Mouse (Mus musculus) left cerebral cortex, postnatal 36 days (tissue): ENCODE data around the gene Nr1d1. TPM values are rescaled to one million over a fixed set of nuclear protein-coding genes. Genes with fewer than 3 reads are reported as not detected.

ENCODE experiments used
- DNase-seq, 2 experiments: peaks; one replicate each; pipeline ENCODE4 v3.0.0; 2021 to 2022; ENCODE audit warnings: low spot score in 2 of 2, mixed read lengths in 1 of 2
- intact Hi-C: fragments of 180-260 bp; cut with DNase I; formaldehyde crosslinking; loops from one replicate; pipeline ENCODE4 v1.15.1; 2025
- total RNA-seq, 2 experiments: library from RNA; stranded (reverse); gene quantifications; 2 replicates each; pipeline ENCODE4 v1.2.3; 2021

Nr1d1 gene
- total RNA-seq, 2 experiments from 2014 or later, result 117 to 141 TPM

DNA sequence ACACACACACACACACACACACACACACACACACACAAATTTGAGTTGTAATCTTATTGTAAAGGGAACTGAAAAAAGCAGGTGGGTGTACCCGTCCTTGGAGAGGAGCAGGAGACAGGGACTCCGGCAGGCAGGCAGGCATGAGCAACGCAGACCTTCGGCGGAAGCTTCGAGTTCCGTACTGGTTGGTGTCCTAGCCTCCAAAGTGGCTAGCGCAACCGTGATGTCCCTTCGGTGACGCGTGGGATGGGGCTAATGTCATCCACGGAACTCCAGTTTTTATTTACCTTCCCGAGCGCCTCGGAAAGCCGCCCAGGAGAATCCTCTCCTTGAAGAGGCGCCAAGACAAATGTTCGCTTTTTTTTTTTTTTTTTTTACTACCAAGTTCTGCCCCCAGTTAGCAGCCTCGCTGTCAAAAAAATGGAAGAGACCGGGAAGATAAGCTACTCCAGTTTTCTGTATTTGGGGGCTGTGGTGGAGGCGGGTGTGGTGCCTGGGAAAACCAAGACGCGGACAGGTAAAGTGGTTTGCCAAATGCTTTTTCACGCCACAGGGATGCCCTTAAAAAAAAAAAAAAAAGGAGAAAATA is 14.2 kb upstream of the Nr1d1 start:
- DNase-seq, result no peak
- intact Hi-C loops, result loop anchor here (2.0 to 5.0 kb wide), 2 partner anchors 39 to 72 kb away; no protein-coding TSS in a partner anchor

DNA sequence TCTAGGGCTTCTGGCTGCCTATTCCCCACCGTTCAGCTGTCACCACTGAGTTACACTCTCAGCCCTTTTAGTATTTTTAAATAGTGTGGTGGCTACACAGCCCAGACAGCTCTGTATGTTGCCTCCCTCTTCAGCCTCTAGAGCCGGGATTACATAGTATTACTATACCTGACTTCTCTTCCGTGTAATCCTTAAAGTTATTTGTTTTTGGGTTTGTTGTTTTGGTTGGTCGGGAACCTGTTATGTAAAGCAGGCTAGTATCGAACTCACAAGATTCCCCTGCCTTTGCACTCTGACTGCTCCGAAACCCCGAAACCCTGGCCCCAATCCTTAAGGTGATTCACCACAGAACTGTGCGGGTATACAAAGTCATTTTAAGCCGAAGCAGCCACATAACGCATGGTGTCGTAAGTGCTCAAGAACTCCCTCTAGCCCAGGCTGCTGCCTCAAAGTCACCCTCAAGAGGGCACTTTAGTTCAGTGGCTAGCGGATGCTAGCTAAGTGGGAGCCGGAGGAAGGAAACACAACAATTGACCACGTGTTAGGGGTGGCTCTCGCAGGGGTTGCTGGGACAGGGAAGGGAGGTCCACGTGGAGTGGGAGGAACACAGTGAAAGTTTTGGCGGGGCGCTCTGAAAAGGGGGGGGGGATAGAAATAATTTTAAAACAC is 13.6 kb upstream of the Nr1d1 start:
- DNase-seq, result peak; percentile 84 to 86
- intact Hi-C loops, result loop anchor here (2.0 to 5.0 kb wide), 2 partner anchors 40 to 71 kb away; no protein-coding TSS in a partner anchor

DNA sequence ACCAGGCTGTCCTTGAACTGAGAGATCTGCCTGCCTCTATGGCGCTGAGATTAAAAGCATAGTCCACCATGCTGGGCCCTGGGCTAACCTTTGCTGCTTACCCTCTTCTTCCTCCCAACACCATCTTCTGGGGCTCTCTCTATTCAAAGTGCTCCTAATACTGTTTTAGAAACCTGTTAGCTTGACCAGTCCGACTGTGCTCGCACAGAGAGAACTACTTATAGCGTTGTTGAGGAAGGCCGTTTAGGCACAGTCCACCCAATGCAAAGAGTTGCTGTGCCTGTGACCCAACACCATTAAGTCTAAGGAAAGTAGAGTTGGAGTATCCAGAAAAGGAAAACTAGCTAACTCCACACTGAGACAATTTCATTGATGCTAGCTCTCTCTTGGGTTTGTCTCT is 13.0 kb upstream of the Nr1d1 start:
- DNase-seq, result no peak
- intact Hi-C loops, result loop anchor here (2.0 to 5.0 kb wide), 2 partner anchors 41 to 71 kb away; no protein-coding TSS in a partner anchor

DNA sequence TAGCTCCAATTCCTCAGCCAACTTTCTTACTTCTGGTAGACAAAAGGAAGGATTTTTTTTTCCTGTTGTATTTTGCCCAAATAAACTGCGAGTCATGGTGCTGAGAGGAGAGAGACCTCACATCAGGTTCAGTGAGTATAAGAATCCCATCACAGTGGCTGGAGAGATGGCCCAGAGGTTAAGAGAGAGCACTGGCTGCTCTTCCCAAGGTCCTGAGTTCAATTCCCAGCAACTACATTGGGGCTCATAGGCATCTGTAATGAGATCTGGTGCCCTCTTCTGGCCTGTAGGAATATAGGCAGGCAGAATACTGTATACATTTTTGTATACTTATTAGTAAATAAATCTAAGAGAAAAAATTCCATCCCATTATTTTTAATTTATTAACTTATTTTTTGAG is 12.6 kb upstream of the Nr1d1 start:
- DNase-seq, result no peak
- intact Hi-C loops, result loop anchor here (2.0 to 5.0 kb wide), 4 partner anchors 41 to 87 kb away; partner anchors contain the start of genes Csf3 and Thra

DNA sequence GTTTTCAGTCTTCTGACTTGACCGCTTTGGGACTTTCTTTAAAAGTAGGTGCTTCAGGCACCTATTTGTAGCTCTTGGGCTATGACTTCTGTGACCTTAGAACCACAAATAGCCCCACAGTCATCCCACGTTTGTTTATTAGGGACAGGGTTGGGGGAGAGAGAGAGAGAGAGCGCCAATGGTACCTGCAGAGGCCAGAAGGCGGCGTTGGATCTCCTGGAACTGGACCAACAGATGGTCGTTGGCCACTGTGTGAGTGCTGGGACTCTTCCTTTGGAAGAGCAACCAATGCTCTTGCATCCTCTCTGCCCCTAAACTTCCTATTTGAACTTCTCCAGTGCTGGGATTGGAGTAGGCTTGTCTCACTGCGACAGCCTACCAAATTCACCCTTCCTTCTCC is 12.1 kb upstream of the Nr1d1 start:
- intact Hi-C loops, result loop anchor here (2.0 to 5.0 kb wide), 3 partner anchors 46 to 86 kb away; partner anchors contain the start of genes Csf3 and Thra
- no peak for DNase-seq

DNA sequence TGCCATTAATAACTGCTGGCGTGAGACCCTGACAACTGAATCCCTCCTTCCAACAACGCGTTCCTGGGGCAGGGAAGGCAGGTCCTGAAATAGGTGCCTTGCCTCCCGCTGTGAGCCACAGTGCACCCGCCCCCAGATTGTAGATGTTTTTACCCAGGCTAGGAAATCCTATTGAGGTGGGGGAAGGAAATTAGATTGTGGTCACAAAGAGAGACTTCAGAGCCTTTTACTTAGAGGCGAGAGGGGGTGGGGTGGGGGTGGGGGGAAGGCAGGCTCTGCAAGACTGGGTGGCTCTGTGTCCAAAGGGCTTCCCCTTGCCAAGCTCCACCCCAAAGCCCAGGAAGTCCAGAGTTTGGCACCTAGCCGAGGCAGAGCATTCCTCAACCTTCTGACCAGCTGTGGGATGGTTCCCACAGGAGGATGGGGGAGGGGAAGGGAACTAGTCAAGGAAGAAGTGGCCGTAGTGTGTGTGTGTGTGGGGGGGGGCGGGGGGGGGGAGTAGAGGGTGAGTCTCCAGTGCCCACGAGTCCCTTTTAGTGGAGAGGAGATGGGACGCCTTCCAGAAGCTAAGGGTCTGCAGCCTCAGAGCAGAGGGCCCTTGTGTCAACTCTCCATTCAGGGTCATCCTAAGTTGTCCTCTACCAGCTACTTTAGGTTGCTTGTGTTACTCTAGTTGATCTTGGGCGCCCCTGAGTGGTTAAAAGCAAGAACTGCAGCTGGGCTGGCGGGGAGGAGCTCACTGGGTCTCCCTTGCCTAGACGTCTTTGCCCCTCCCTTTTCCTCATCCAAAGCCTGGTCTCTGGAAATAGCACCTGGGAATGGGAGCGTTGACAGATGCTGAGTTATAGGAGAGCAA is 11.5 kb upstream of the Nr1d1 start:
- peak; percentile 93 to 97 for DNase-seq
- intact Hi-C loops, result loop anchor here (2.0 to 5.0 kb wide), 3 partner anchors 46 to 86 kb away; partner anchors contain the start of genes Csf3 and Thra

DNA sequence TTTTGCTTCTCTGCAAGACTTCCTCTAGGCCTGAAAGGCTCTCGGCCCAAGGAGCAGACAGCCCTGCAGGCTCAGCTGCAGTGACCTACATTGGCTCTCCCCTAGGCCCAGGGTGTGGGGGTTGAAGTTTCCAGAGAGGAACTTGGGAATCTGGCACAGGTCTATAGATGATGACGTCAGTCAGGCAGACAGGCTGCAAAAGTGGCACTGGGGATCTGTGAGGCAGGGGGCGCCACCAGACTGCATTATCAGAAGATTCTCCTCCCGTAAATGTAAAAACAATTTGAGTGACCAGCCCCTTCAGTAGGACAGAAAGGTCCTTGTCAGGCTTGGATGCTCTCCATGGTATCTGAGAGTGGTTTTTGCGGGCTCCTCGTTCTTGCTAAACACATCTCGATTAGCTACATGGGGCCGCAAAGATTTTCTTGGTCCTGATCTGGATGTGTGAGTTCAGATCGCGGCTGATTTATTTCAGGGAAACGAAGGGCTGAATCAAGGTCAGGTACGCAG is 10.7 kb upstream of the Nr1d1 start:
- DNase-seq, result peak; percentile 79 to 82

DNA sequence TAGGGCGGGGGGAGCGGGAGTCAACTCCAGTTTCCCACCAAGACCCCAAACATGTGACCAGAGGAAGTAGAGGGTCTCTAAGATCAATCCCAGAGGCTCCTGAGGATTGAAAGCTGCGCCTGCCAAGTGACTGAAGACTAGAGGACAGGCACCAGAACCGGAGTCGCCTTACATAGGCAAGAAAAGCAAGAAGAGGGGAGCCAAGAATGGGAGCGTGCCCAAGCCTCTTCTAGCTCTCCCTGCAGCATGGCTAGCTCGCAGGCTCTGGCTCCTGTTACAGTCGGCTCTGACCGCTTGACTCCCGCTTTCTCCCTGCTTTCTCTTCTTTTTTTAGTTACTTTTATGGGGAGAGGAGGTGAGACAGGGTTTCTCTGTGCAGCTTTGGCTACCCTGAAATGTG is 10.1 kb upstream of the Nr1d1 start:
- DNase-seq, result peak in 1 of 2 experiments; percentile 10
- intact Hi-C loops, result loop anchor here (5.0 kb wide), 1 partner anchor 68 kb away; no protein-coding TSS in a partner anchor

More for the DNA sequence above, 10.7 kb upstream of the Nr1d1 start:
- intact Hi-C loops, result loop anchor here (2.0 to 5.0 kb wide), 3 partner anchors 45 to 85 kb away; partner anchors contain the start of genes Csf3 and Thra

DNA sequence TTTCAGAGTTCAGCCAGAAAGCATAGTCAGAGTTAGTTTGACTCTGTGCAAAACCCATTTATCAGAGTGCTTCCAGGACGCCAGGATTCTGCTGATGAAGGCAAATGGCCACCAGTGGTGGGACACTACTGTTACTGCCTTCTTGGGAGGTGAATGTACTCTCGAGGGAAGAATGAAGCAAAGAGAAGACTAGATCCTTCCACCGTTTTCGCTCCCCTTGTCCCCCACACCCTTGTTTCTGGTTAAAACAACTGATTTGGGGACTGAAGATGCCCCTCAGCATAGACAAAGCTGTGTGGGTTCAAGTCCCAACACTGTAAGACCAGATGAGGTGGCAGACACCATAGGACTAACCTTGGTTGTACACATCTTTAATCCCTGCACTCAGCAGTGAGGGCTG is 9.0 kb upstream of the Nr1d1 start:
- no peak for DNase-seq
- intact Hi-C loops, result no loop called here

DNA sequence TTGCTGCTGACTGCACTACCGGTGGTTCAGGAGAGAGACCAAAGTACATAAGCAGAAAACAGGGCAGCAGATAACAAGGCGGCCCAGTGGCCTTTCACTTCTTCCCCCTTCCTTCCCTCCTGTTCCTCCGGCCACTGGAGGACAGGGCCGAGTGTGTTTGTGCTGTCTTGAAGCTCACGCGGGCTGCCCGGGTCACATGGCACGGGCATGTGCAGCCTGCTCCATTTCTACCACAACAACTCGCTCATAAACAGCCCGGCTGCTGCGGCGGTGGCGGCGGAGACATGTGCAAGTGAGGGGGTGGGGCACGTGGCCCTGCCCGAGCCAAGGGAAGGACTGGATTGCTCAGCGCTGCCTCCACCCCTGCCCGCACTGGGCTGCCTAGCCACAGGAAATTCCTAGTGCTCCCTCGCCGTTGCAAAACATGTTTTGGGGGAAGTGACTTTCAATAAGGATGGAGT is 8.1 kb upstream of the Nr1d1 start:
- intact Hi-C loops, result loop anchor here (1.0 to 2.0 kb wide), 2 partner anchors 9 to 36 kb away; no protein-coding TSS in a partner anchor
- DNase-seq, result peak; percentile 99

DNA sequence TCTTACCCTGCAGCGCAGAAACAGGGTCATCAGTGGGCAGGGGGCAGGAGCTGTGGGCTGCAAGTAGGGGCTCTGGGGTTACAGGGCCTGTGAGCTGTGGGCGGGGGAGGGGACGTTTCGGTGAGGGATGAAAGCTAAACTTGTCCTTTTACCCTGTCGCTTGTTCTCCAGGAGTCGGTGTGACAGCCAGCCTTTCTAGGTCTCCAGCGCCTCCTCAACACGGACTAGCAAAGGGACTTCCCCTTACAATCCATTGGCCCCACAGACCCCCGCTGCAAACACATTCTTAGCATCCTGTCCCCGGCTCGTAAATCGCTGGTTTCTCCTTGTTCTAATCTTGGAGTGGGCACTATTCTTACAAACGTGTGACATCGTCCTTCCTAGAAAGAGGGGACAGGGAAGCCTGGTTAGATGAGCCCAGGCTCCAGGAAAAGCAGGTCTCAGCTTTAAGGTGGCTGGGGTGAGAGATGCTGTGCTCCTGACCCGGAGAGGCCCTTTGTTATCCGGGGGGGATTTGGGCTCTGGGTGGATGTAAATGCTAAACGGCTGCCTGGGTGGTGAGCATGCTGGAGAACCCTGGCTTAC is 7.6 kb upstream of the Nr1d1 start:
- intact Hi-C loops, result loop anchor here (1.0 to 2.0 kb wide), 2 partner anchors 8 to 36 kb away; no protein-coding TSS in a partner anchor
- DNase-seq, result peak; percentile 43 to 44

DNA sequence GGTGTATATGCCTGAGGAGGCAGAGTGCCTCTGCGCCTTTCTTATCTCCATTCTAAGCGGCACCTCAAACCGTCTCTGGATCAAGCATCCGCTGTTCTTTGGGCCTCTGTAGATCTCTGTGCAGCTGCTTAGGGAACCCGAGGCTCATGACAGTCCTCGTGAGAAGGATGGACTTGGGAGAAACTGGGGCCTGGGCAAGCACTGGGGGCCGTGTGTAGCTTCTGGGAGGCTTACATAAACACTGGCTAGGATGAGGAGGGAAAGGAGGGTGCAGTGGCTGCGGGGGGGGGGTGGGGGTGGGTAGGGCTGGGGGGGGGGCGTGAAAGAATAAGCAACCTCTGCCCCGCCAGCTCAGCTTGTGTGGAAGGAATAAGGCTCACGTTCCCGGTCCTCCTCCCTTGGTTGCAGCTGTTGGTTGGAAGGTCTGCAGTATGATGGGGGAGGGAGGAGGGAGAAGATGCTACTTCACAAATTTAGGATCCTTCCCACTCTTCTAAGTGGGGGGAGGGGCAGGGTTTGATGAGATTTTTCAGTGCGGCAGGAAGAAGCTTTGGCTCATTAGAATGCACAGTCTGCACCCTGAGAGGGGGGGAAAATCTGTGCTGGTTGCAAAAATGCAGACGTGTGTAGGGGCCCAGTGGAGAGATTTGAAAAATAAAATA is 6.8 kb upstream of the Nr1d1 start:
- peak; percentile 80 to 82 for DNase-seq
- intact Hi-C loops, result loop anchor here (2.0 kb wide), 1 partner anchor 35 kb away; no protein-coding TSS in a partner anchor

DNA sequence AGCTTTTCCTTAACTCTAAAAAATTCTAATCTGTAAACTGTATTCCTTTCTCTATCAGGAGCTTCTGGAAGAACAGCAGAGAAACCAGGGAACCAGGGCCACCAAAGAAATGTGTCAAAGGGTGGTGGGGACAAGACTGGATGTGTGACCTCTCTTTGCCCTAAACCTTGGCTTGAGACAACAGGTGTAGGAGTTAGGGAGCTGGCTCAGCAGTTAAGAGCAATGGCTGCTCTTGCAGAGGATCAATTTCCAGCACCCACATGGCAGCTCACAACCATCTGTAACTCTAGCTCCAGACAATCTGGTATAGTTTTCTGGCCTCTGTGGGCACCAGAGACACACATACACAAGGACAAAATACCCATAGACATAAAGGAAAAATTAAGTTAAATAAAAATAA is 2.8 kb upstream of the Nr1d1 start:
- intact Hi-C loops, result no loop called here
- DNase-seq, result no peak

DNA sequence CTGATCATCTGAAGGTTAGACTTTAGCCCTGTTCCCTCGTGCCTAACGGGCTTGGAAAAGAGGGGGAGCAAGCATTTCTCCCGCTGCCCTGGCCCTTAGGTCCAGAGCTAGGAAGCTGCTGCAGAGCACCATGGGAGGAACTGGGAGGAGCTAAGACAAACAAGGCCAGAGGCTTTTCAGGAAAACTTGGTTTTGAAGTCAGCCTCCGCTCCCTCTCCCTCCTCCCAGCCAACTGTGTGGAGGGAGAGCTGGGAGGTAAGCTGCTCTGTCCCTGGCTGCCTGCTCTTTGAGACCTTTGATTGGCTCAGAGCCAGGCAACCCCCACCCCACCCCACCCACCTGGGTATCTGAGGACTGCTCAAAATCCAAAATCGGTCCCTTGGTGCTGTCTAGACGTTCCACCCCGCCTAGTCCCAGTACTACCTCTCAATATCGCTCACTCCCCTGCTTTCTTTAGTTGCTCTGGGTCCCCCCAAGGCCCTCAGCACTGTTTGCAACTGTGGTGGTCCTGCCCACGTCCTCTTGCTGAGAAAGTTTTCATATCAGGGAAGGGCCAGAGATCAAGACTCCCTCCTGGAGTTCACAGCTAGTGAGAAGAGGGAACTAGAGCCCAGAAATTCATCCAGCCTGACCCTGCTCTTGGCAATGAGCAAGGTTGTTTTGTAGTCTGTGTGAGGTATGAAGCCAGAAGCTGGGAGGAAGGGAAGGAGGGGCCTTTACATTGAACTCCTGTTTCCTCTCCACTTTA is 1.9 kb upstream of the Nr1d1 start:
- intact Hi-C loops, result no loop called here
- no peak for DNase-seq

DNA sequence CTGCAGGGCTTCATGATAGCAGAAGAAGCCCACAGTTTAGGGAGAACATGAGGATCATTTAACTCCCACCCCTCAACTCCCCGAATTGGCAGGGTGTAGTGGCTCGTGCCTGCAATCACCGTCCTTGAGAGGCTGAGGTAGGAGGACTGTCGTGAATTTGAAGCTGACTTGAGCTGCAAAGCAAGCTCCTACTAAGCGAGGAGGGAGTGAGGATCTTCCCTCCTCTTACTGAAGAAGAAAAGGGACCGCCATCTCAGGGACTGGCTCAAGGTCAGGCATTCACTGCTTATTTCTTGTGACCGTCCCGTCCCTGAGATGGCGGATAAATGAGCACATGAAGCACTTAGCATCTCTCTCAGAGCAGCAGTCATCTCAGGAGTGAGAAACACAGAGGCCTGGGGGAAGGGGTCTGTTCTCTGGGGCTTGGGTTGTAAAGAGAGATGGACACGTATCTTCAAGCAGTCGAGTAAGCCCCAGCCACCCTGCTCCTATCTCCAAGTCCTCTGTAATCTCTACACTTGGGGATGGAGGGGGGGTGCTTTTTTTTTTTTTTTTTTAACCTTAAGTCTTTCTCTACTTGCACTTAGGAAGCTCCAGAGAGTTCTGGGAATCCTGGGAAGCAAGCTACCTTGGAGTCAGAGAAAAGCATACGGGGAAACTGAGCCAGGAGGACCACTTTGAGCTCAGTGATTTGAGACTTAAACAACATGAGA is 1.1 kb upstream of the Nr1d1 start:
- intact Hi-C loops, result no loop called here
- no peak for DNase-seq

DNA sequence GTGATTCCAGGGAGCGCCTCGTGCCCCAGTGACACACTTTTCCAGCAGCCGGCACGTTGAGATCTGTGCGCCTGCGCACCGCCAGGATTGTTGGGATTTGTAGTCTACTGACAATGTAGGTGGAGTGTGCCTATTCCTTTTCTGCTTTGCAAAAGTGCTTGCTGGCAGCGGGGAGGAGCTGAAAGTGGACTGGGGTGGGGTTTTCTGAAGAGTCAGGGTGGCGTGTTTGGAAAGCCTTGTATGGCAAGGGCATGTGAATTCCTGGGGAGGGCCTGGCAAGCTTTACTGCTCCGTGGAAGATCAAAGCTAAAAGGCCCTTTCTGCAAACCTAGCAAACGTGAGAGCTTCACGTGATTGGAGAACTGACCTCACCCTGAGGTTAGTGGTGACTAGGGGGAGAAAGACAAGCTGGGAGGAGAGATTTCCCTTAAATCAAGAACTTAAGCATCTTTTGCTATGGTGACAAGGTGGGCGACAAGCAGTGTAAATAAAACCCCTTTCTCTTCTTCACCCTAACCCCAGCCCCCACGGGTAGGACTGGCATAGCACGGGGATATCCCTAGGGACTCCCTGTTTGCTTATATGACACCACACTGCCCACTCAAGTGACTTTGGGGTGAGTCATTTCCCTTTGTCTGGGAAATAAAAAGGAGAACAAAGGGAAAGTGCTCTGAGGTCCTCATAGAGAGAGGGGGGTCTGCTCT is 367 bp upstream of the Nr1d1 start:
- intact Hi-C loops, result no loop called here
- peak; percentile 100 for DNase-seq
